Mouse (Mus musculus) adrenal gland, postnatal 4 days (tissue): ENCODE data around the gene Ldoc1. TPM values are rescaled to one million over a fixed set of nuclear protein-coding genes. Genes with fewer than 3 reads are reported as not detected.

ENCODE experiments used
- DNase-seq, 2 experiments: peaks; one replicate each; pipeline ENCODE4 v3.0.0; 2021 to 2022; ENCODE audit warnings: low spot score in 2 of 2, mixed read lengths in 2 of 2
- long read RNA-seq, 2 experiments: library from polyadenylated mRNA; stranded (forward); transcript quantifications; one replicate each; pipeline ENCODE4 v2.0.0; 2021
- total RNA-seq, 2 experiments: library from RNA; stranded (reverse); gene quantifications; 2 replicates each; pipeline ENCODE4 v1.2.3; 2021

Gene Ldoc1
- total RNA-seq, result 1 to 10 TPM; 5.5 to 6.1 TPM
- long read RNA-seq, experiment 1, partial matches to known transcripts, result 0 of 3 reads
- long read RNA-seq, experiment 1, other reads (novel, unspliced or antisense), result 0 of 3 reads
- long read RNA-seq, experiment 2, transcript Ldoc1-201 (1 exons, 1,459 nt), result major isoform, 13 of 13 reads
- long read RNA-seq, experiment 2, partial matches to known transcripts, result 0 of 13 reads
- long read RNA-seq, experiment 2, other reads (novel, unspliced or antisense), result 0 of 13 reads

DNA sequence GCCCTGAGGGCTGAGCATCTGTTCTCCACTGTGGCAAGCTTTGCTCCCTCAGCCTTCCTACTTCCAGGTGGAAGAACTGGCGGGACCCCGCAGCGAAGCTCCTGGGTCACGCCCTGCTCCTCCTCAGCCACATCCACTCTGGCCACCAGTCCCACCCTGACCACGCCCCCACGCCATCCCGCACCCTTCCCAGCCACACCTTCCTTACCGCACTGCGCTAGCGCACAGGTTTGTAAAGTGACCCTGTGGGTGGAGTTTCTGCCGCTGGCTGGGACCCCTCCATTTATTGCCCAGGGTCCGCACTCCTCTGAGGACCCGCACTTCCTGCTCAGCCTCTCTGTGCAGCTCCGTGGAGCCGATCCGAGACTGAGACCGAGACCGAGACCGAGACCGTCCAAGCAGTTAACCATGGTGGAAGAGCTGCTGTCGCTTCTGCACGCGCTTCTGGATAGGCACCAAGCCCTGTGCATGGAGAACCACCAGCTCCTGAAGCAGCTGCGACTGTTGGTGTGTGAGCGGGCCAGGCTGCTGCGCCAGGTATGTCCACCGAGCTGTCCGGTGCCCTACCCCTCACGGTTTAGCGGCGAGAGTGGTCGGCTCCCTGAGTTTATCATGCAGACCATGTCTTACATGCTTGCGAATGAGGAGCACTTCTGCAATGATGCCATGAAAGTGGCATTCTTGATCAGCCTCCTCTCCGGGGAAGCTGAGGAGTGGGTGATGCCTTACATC is at the start of gene Ldoc1:
Gene Ldoc1 (plus strand): TSS at position 196 of the 732 bp plus-strand sequence.
- DNase-seq, result no peak

DNA sequence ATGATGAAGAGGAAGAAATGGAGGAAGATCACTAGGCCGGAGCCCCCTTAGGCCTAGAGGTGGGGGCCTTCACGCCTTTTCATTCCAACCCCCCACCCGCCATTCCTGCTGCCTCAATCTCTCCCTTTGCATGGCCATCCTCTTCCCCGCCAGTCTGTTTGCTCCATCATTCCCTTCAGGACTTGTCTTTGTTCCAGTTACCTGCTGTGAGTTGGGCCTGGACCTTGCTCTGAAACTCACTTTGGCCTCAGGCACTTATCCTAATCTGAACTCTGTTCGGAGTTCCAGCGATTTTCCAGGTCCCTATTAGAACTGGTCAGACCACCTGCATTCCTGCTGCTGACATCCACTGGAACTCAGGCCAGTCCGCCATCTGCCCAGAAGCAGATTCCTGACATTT is 834 bp downstream of the Ldoc1 start:
- no peak for DNase-seq

DNA sequence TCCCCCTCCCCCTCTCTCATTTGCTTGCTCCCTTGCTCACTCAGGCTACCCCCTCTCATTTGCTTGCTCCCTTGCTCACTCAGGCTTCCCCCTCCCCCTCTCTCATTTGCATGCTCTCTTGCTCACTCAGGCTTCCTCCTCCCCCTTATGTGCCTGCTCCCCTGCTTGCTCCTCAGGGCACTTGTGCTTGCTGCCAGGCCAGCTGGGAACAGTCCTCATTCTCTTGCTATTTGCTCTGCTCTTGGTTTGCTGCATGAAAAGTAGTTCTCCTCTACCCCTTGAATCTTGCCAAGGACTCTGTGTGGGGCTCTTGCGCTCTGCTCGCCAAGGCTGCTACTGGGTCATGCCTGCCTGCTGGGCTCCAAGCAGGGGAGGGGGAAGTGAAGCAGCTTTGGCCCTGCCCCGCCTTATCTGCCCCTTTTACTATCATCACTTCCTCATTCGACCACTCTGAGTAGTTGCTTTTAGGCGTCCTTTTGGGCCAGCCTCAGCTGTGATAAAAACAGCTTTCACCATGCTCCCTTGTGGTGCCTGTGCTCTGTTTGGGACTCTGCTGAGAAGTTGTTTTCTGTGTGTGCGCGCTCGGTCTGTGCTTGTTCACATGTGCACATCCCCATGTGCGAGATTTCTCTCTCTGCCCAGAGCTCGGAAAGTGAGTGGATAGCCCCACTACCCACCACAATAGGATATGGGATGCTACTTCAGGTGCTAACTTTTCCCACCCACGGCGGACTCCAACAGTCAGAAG is 13.2 kb downstream of the Ldoc1 start:
- DNase-seq, result no peak

DNA sequence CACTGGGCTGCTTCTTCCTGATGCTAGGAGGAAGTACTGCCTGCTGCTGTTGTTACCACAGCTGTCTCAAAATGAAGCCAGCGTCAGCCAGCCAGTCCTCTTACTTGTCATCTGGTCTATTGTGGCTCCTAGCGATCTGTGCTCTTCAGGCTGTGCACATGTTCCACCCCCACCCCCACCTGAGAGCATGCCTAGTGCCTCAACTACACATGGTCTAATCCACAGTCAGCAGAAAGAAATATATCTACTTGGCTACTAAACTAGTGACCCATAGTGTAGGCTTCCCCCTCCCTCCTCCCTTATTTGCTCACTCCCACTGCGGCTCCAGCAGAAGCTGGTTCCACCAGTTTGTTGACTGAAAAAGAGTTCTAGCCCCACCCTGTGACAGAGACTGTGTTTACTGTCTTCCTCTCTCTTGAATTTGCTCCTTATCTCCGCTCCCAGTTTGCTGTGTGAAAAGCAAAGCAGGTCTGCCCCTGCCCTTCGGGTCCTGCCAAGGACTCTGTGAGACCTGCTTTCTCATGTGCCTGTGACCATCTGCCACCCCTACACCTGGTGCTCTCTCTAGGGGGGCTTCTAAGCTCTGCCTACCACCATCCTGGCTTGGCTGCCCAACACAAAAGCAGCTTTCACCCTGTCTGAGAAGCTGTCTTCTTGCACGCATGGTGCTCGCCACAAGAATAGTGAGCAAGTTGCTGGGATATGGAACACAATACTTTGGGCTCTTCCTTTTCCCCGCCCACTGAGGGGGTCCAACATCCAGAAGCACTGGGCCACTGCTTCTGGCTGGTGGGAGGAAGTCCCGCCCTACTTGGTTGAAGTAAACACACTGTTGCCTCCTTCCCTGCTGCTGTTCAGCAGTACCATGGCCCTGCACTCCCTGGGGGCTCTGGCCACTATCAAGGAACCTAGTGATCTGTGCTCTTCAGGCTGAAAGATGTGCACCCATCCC is 14.0 kb downstream of the Ldoc1 start:
- DNase-seq, result no peak

DNA sequence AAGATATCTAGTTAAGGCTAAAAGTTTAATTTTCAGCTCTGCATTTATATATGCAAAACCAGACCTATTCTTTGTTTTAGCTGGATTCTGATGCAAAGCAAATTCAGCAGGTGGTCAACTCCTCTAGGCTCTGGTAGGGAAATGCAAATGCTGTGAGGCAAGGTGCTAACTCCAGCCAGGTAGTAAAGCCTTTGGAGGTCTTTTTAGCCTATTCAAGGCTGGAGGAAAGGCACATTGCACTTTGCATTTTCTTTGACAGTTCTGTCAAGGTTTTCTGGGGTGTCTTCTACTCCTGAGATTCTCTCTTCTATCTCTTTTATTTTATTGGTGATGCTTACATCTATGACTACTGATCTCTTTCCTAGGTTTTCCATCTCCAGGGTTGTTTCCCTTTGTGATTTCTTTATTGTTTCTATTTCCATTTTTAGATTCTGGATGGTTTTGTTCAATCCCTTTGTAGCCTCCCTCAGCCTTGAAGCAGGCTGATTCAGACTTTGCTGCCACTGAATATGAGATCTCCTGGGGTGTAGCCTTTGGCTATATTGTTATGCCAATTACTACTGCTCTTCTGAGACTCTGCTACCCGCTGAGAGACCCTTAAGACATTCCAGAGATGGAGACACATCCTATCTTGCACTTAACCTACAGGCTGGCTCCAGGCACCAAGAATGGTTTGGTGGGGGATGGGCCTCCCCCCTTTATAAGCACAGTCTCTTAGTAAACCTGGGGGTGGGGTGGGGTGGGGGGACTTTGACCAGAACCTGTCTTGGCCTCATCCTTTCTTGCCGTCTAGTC is 18.4 kb downstream of the Ldoc1 start:
- no peak for DNase-seq
